Mouse (Mus musculus): ENCODE results near the gene Smpd3. TPM values are rescaled to one million over a fixed set of nuclear protein-coding genes. Genes with fewer than 3 reads are reported as not detected.

Gene Smpd3
- total and polyA plus RNA-seq, 2 experiments = 0.71 to 1.8 TPM

GRCm38 (mm10) chr8:106336561-106336960 is 1.2 kb downstream of the Smpd3 start:
- no peak for DNase-seq (ENCODE audit: extremely low read depth, low read depth, low spot score)
- no peak overlapping the region for H3K9ac ChIP-seq (ENCODE audit: low read depth, low read length)
- no peaks in the 10 kb centered on the region; the same call in 1 of the 2 replicates for H3K4me1 ChIP-seq (ENCODE audit: control insufficient read depth, insufficient read depth, low read length)
- peaks cover 16% of the 10 kb centered on the region; the same call in 1 of the 2 replicates for H3K27me3 ChIP-seq (ENCODE audit: control insufficient read depth, insufficient read depth, low read length)
- H3K27ac ChIP-seq (replicated peaks; ENCODE audit: insufficient read depth, low read depth, low read length) = no peak overlapping the region
- no peak overlapping the region for H3K4me3 ChIP-seq (ENCODE audit: insufficient read depth, low read depth, low read length)
- no peaks in the 10 kb centered on the region for H3K79me2 ChIP-seq (ENCODE audit: control insufficient read depth, insufficient read depth, low read length)
- H3K36me3 ChIP-seq (ENCODE audit: control insufficient read depth, insufficient read depth, low read length) = no peaks in the 10 kb centered on the region
- no peak for TF ChIP-seq CTCF (IDR thresholded peaks at IDR 0.05; ENCODE audit: low read depth, low read length)
- TF ChIP-seq POLR2A (IDR thresholded peaks at IDR 0.05; ENCODE audit: extremely low read depth, insufficient read depth, low read length) = no peak
- 8% methylated on average over 39 of the region's 41 CpGs for WGBS

- H3K36me3 ChIP-seq (ENCODE audit: control insufficient read depth, insufficient read depth, low read length) = no peaks in the 10 kb centered on the region
- DNase-seq (ENCODE audit: extremely low read depth, low read depth, low spot score) = no peak
- no peak overlapping the region for H3K27ac ChIP-seq (replicated peaks; ENCODE audit: insufficient read depth, low read depth, low read length)
- WGBS = 73% methylated on average over 4 of the region's 4 CpGs
- no peaks in the 10 kb centered on the region for H3K79me2 ChIP-seq (ENCODE audit: control insufficient read depth, insufficient read depth, low read length)
- peaks cover 16% of the 10 kb centered on the region; the same call in 1 of the 2 replicates for H3K27me3 ChIP-seq (ENCODE audit: control insufficient read depth, insufficient read depth, low read length)
- no peak for TF ChIP-seq CTCF (IDR thresholded peaks at IDR 0.05; ENCODE audit: low read depth, low read length)
- TF ChIP-seq POLR2A (IDR thresholded peaks at IDR 0.05; ENCODE audit: extremely low read depth, insufficient read depth, low read length) = no peak
- no peak overlapping the region for H3K9ac ChIP-seq (ENCODE audit: low read depth, low read length)
- H3K4me1 ChIP-seq (ENCODE audit: control insufficient read depth, insufficient read depth, low read length) = no peaks in the 10 kb centered on the region; the same call in 1 of the 2 replicates
- H3K4me3 ChIP-seq (ENCODE audit: insufficient read depth, low read depth, low read length) = no peak overlapping the region
Observed at GRCm38 (mm10) chr8:106336031-106336430, 1.8 kb downstream of the Smpd3 start.

GRCm38 (mm10) chr8:106335196-106335595 is 2.6 kb downstream of the Smpd3 start:
- no peak overlapping the region for H3K27ac ChIP-seq (replicated peaks; ENCODE audit: insufficient read depth, low read depth, low read length)
- WGBS = 48% methylated on average over 4 of the region's 4 CpGs
- H3K9ac ChIP-seq (ENCODE audit: low read depth, low read length) = no peak overlapping the region
- no peaks in the 10 kb centered on the region for H3K79me2 ChIP-seq (ENCODE audit: control insufficient read depth, insufficient read depth, low read length)
- TF ChIP-seq CTCF (IDR thresholded peaks at IDR 0.05; ENCODE audit: low read depth, low read length) (no peak), POLR2A (IDR thresholded peaks at IDR 0.05; ENCODE audit: extremely low read depth, insufficient read depth, low read length) (no peak)
- no peak overlapping the region for H3K4me3 ChIP-seq (ENCODE audit: insufficient read depth, low read depth, low read length)
- no peaks in the 10 kb centered on the region for H3K36me3 ChIP-seq (ENCODE audit: control insufficient read depth, insufficient read depth, low read length)
- H3K27me3 ChIP-seq (ENCODE audit: control insufficient read depth, insufficient read depth, low read length) = peaks cover 16% of the 10 kb centered on the region; the same call in 1 of the 2 replicates
- no peaks in the 10 kb centered on the region; the same call in 1 of the 2 replicates for H3K4me1 ChIP-seq (ENCODE audit: control insufficient read depth, insufficient read depth, low read length)
- no peak for DNase-seq (ENCODE audit: extremely low read depth, low read depth, low spot score)

GRCm38 (mm10) chr8:106333346-106333745 is 4.4 kb downstream of the Smpd3 start:
- DNase-seq (ENCODE audit: extremely low read depth, low read depth, low spot score) = no peak
- H3K4me1 ChIP-seq (ENCODE audit: control insufficient read depth, insufficient read depth, low read length) = no peaks in the 10 kb centered on the region
- no peak overlapping the region for H3K27ac ChIP-seq (replicated peaks; ENCODE audit: insufficient read depth, low read depth, low read length)
- H3K4me3 ChIP-seq (ENCODE audit: insufficient read depth, low read depth, low read length) = no peak overlapping the region
- no peak overlapping the region for H3K9ac ChIP-seq (ENCODE audit: low read depth, low read length)
- peaks cover 16% of the 10 kb centered on the region; the same call in 1 of the 2 replicates for H3K27me3 ChIP-seq (ENCODE audit: control insufficient read depth, insufficient read depth, low read length)
- no peaks in the 10 kb centered on the region for H3K79me2 ChIP-seq (ENCODE audit: control insufficient read depth, insufficient read depth, low read length)
- TF ChIP-seq CTCF (IDR thresholded peaks at IDR 0.05; ENCODE audit: low read depth, low read length) (no peak), POLR2A (IDR thresholded peaks at IDR 0.05; ENCODE audit: extremely low read depth, insufficient read depth, low read length) (no peak)
- no peaks in the 10 kb centered on the region for H3K36me3 ChIP-seq (ENCODE audit: control insufficient read depth, insufficient read depth, low read length)
- WGBS = 35% methylated on average over 8 of the region's 8 CpGs

GRCm38 (mm10) chr8:106332498-106332897 is 5.3 kb downstream of the Smpd3 start:
- Histone ChIP-seq H3K36me3 (ENCODE audit: control insufficient read depth, insufficient read depth, low read length) (no peaks in the 10 kb centered on the region), H3K4me3 (ENCODE audit: insufficient read depth, low read depth, low read length) (no peak overlapping the region), H3K4me1 (ENCODE audit: control insufficient read depth, insufficient read depth, low read length) (no peaks in the 10 kb centered on the region), H3K79me2 (ENCODE audit: control insufficient read depth, insufficient read depth, low read length) (no peaks in the 10 kb centered on the region), H3K27me3 (ENCODE audit: control insufficient read depth, insufficient read depth, low read length) (peaks cover 16% of the 10 kb centered on the region; the same call in 1 of the 2 replicates), H3K27ac (replicated peaks; ENCODE audit: insufficient read depth, low read depth, low read length) (no peak overlapping the region), H3K9ac (ENCODE audit: low read depth, low read length) (no peak overlapping the region)
- no peak for DNase-seq (ENCODE audit: extremely low read depth, low read depth, low spot score)
- 85% methylated on average over 4 of the region's 4 CpGs for WGBS
- TF ChIP-seq CTCF (IDR thresholded peaks at IDR 0.05; ENCODE audit: low read depth, low read length) = no peak
- TF ChIP-seq POLR2A (IDR thresholded peaks at IDR 0.05; ENCODE audit: extremely low read depth, insufficient read depth, low read length) = no peak

- no peak for DNase-seq (ENCODE audit: extremely low read depth, low read depth, low spot score)
- Histone ChIP-seq H3K9ac (ENCODE audit: low read depth, low read length) (no peak overlapping the region), H3K36me3 (ENCODE audit: control insufficient read depth, insufficient read depth, low read length) (no peaks in the 10 kb centered on the region), H3K4me3 (ENCODE audit: insufficient read depth, low read depth, low read length) (no peak overlapping the region), H3K79me2 (ENCODE audit: control insufficient read depth, insufficient read depth, low read length) (no peaks in the 10 kb centered on the region), H3K4me1 (ENCODE audit: control insufficient read depth, insufficient read depth, low read length) (no peaks in the 10 kb centered on the region), H3K27ac (replicated peaks; ENCODE audit: insufficient read depth, low read depth, low read length) (no peak overlapping the region), H3K27me3 (ENCODE audit: control insufficient read depth, insufficient read depth, low read length) (no peaks in the 10 kb centered on the region)
- no peak for TF ChIP-seq CTCF (IDR thresholded peaks at IDR 0.05; ENCODE audit: low read depth, low read length)
- TF ChIP-seq POLR2A (IDR thresholded peaks at IDR 0.05; ENCODE audit: extremely low read depth, insufficient read depth, low read length) = no peak
- WGBS = 80% methylated on average over 4 of the region's 4 CpGs
Observed at GRCm38 (mm10) chr8:106326624-106327023, 11.2 kb downstream of the Smpd3 start.

Measured in liver, adult 2 months (tissue).